Mouse (Mus musculus) heart, embryonic 11.5 days (tissue): ENCODE measurements around the gene Snx29. TPM values are rescaled to one million over a fixed set of nuclear protein-coding genes. Genes with fewer than 3 reads are reported as not detected.

ENCODE experiments used
- ATAC-seq: fragments of 200-750 bp; cut with Nextera tagmentation; replicated peaks from 2 replicates; pipeline ENCODE4 v1.8.0; 2017; ENCODE audit warnings: moderate library complexity; ENCODE audit not compliant: insufficient number of reproducible peaks, low FRiP score, low TSS enrichment
- H3K27ac ChIP-seq: fragments of 300-500 bp; sonication (generic); 2 replicates; pipeline ENCODE4 v1.5.1; 2014; ENCODE audit warnings: mild to moderate bottlenecking, low read depth, low read length
- H3K27me3 ChIP-seq: fragments of 300-500 bp; sonication (generic); 2 replicates; pipeline ENCODE4 v1.6.1; 2014; ENCODE audit warnings: mild to moderate bottlenecking, low read length, mixed read lengths; ENCODE audit not compliant: control insufficient read depth, insufficient read depth
- H3K36me3 ChIP-seq: fragments of 300-500 bp; sonication (generic); 2 replicates; pipeline ENCODE4 v1.6.1; 2014; ENCODE audit warnings: mild to moderate bottlenecking, low read length, moderate library complexity, mixed read lengths; ENCODE audit not compliant: control insufficient read depth, insufficient read depth
- H3K4me1 ChIP-seq: fragments of 300-500 bp; sonication (generic); 2 replicates; pipeline ENCODE4 v1.6.1; 2014; ENCODE audit warnings: low read length; ENCODE audit not compliant: control insufficient read depth, insufficient read depth
- H3K4me2 ChIP-seq: fragments of 300-500 bp; sonication (generic); 2 replicates; pipeline ENCODE4 v1.6.1; 2014; ENCODE audit warnings: mild to moderate bottlenecking, moderate library complexity
- H3K4me3 ChIP-seq: fragments of 300-500 bp; sonication (generic); 2 replicates; pipeline ENCODE4 v1.5.1; 2014; ENCODE audit warnings: low read depth, low read length
- H3K9ac ChIP-seq: fragments of 300-500 bp; sonication (generic); 2 replicates; pipeline ENCODE4 v1.6.1; 2014; ENCODE audit warnings: mild to moderate bottlenecking, low read depth, low read length, moderate library complexity
- H3K9me3 ChIP-seq: fragments of 300-500 bp; sonication (generic); replicated peaks from 2 replicates; pipeline ENCODE4 v1.6.1; 2016; ENCODE audit warnings: low read length; ENCODE audit not compliant: control insufficient read depth
- WGBS: fragments of 180-500 bp; shearing (Covaris S2); extraction: QIAGEN DNeasy Blood & Tissue Kit; methylation state at CpG from one replicate; pipeline ENCODE4 v1.1.7; 2014; ENCODE audit not compliant: insufficient replicate concordance; 5-methylcytosine and 5-hydroxymethylcytosine counted together
- polyA plus RNA-seq: library from polyadenylated mRNA; unstranded; fragments of >200 nt; fragmentation: Nextera tagmentation; extraction: Ambion mirVana; gene quantifications from 2 replicates; pipeline ENCODE4 v1.2.1, GENCODE M21; 2014

The Snx29 gene
- polyA plus RNA-seq, 1 experiment from 2014 or later, result 8.2 TPM

- peaks cover 4% of the 10 kb centered on the region; the same call in 1 of the 2 replicates for H3K4me1 ChIP-seq
- no peaks in the 10 kb centered on the region for H3K27me3 ChIP-seq
- H3K36me3 ChIP-seq, result no peaks in the 10 kb centered on the region
- H3K4me2 ChIP-seq, result no peak overlapping the region
- H3K4me3 ChIP-seq, result no peak overlapping the region
- no peak overlapping the region for H3K9ac ChIP-seq
- WGBS, result 80% methylated on average over 2 of the region's 2 CpGs
- H3K27ac ChIP-seq, result no peak overlapping the region
- ATAC-seq, result no peak
- H3K9me3 ChIP-seq, result 0 out of 2 replicates have a peak, but pooled peaks cover 3% of the 10 kb centered on the region
Measured at GRCm38 (mm10) chr16:11708097-11708496, 385.4 kb downstream of the Snx29 start.

- Histone ChIP-seq H3K4me1 (peaks cover 4% of the 10 kb centered on the region; the same call in 1 of the 2 replicates), H3K9ac (no peak overlapping the region), H3K4me2 (no peak overlapping the region), H3K27ac (no peak overlapping the region), H3K27me3 (no peaks in the 10 kb centered on the region), H3K36me3 (no peaks in the 10 kb centered on the region), H3K9me3 (0 out of 2 replicates have a peak, but pooled peaks cover 3% of the 10 kb centered on the region), H3K4me3 (no peak overlapping the region)
- WGBS, result 72% methylated on average over 4 of the region's 4 CpGs
- no peak for ATAC-seq
Measured at GRCm38 (mm10) chr16:11709382-11709781, 386.7 kb downstream of the Snx29 start.

GRCm38 (mm10) chr16:11709999-11710667 is 387.4 kb downstream of the Snx29 start:
- peak; percentile 76; the same call in 1 of the 2 replicates for ATAC-seq
- peaks cover 4% of the 10 kb centered on the region; the same call in 1 of the 2 replicates for H3K4me1 ChIP-seq
- 0 out of 2 replicates have a peak, but pooled peaks cover 3% of the 10 kb centered on the region for H3K9me3 ChIP-seq
- H3K27ac ChIP-seq, result no peak overlapping the region
- WGBS, result 56% methylated on average over 5 of the region's 5 CpGs
- H3K27me3 ChIP-seq, result no peaks in the 10 kb centered on the region
- H3K4me2 ChIP-seq, result no peak overlapping the region
- H3K9ac ChIP-seq, result no peak overlapping the region
- H3K4me3 ChIP-seq, result no peak overlapping the region
- H3K36me3 ChIP-seq, result no peaks in the 10 kb centered on the region

GRCm38 (mm10) chr16:11713265-11713865 is 390.7 kb downstream of the Snx29 start:
- H3K36me3 ChIP-seq, result no peaks in the 10 kb centered on the region
- H3K9me3 ChIP-seq, result no peaks in the 10 kb centered on the region
- ATAC-seq, result no peak
- peaks cover 4% of the 10 kb centered on the region; the same call in 1 of the 2 replicates for H3K4me1 ChIP-seq
- no peak overlapping the region for H3K9ac ChIP-seq
- H3K27ac ChIP-seq, result no peak overlapping the region
- WGBS, result 53% methylated on average over 2 of the region's 2 CpGs
- H3K4me2 ChIP-seq, result no peak overlapping the region
- H3K4me3 ChIP-seq, result no peak overlapping the region
- H3K27me3 ChIP-seq, result no peaks in the 10 kb centered on the region

- ATAC-seq, result no peak
- H3K4me3 ChIP-seq, result no peak overlapping the region
- H3K4me1 ChIP-seq, result no peaks in the 10 kb centered on the region
- no peaks in the 10 kb centered on the region for H3K27me3 ChIP-seq
- H3K4me2 ChIP-seq, result no peak overlapping the region
- WGBS, result 91% methylated on average over 1 of the region's 1 CpGs
- H3K27ac ChIP-seq, result no peak overlapping the region
- no peak overlapping the region for H3K9ac ChIP-seq
- H3K36me3 ChIP-seq, result no peaks in the 10 kb centered on the region
- no peaks in the 10 kb centered on the region for H3K9me3 ChIP-seq
Measured at GRCm38 (mm10) chr16:11716932-11717331, 394.2 kb downstream of the Snx29 start.

GRCm38 (mm10) chr16:11725901-11726300 is 403.2 kb downstream of the Snx29 start:
- Histone ChIP-seq H3K9me3 (no peaks in the 10 kb centered on the region), H3K27me3 (no peaks in the 10 kb centered on the region), H3K9ac (no peak overlapping the region), H3K27ac (no peak overlapping the region), H3K4me1 (no peaks in the 10 kb centered on the region), H3K4me3 (no peak overlapping the region), H3K4me2 (no peak overlapping the region), H3K36me3 (no peaks in the 10 kb centered on the region)
- ATAC-seq, result no peak
- 75% methylated on average over 2 of the region's 2 CpGs for WGBS

GRCm38 (mm10) chr16:11727331-11727730 is 404.6 kb downstream of the Snx29 start:
- no peaks in the 10 kb centered on the region for H3K4me1 ChIP-seq
- H3K9ac ChIP-seq, result no peak overlapping the region
- no peak overlapping the region for H3K4me2 ChIP-seq
- H3K4me3 ChIP-seq, result no peak overlapping the region
- H3K27ac ChIP-seq, result no peak overlapping the region
- no peaks in the 10 kb centered on the region for H3K9me3 ChIP-seq
- no peaks in the 10 kb centered on the region for H3K27me3 ChIP-seq
- WGBS, result 86% methylated on average over 9 of the region's 9 CpGs
- no peak for ATAC-seq
- no peaks in the 10 kb centered on the region for H3K36me3 ChIP-seq

GRCm38 (mm10) chr16:11728131-11728530 is 405.4 kb downstream of the Snx29 start:
- Histone ChIP-seq H3K36me3 (no peaks in the 10 kb centered on the region), H3K4me3 (no peak overlapping the region), H3K27ac (no peak overlapping the region), H3K4me2 (no peak overlapping the region), H3K4me1 (no peaks in the 10 kb centered on the region), H3K9me3 (no peaks in the 10 kb centered on the region), H3K9ac (no peak overlapping the region), H3K27me3 (no peaks in the 10 kb centered on the region)
- ATAC-seq, result no peak
- 61% methylated on average over 3 of the region's 3 CpGs for WGBS
